Mouse (Mus musculus) embryonic facial prominence, embryonic 13.5 days (tissue): ENCODE data around the gene Smarcd3. TPM values are rescaled to one million over a fixed set of nuclear protein-coding genes. Genes with fewer than 3 reads are reported as not detected.
"Not testable (repeated sequence)": the region's sequence is repeated elsewhere in the genome, so short reads cannot be mapped to it uniquely, and the experiment has no call there.

Experiments
- ATAC-seq: fragments of 200-750 bp; cut with Nextera tagmentation; 2 replicates; pipeline ENCODE4 v1.8.0; 2017; ENCODE audit warnings: low read depth; ENCODE audit not compliant: insufficient number of reproducible peaks, insufficient read depth, low FRiP score, low TSS enrichment
- H3K27ac ChIP-seq: fragments of 300-500 bp; sonication (generic); 2 replicates; pipeline ENCODE4 v1.5.1; 2015; ENCODE audit warnings: moderate library complexity, mild to moderate bottlenecking, inconsistent platforms
- H3K27me3 ChIP-seq: fragments of 300-500 bp; sonication (generic); 2 replicates; pipeline ENCODE4 v1.6.1; 2015; ENCODE audit warnings: mild to moderate bottlenecking, inconsistent platforms
- H3K36me3 ChIP-seq: fragments of 300-500 bp; sonication (generic); 2 replicates; pipeline ENCODE4 v1.6.1; 2015; ENCODE audit warnings: mild to moderate bottlenecking, inconsistent platforms
- H3K4me1 ChIP-seq: fragments of 300-500 bp; sonication (generic); 2 replicates; pipeline ENCODE4 v1.6.1; 2015; ENCODE audit warnings: inconsistent platforms
- H3K4me2 ChIP-seq: fragments of 300-500 bp; sonication (generic); 2 replicates; pipeline ENCODE4 v1.6.1; 2015; ENCODE audit warnings: moderate library complexity, mild to moderate bottlenecking, inconsistent platforms
- H3K4me3 ChIP-seq: fragments of 300-500 bp; sonication (generic); 2 replicates; pipeline ENCODE4 v1.5.1; 2015; ENCODE audit warnings: mild to moderate bottlenecking, inconsistent platforms
- H3K9ac ChIP-seq: fragments of 300-500 bp; sonication (generic); 2 replicates; pipeline ENCODE4 v1.6.1; 2015; ENCODE audit warnings: mild to moderate bottlenecking, inconsistent platforms
- H3K9me3 ChIP-seq: fragments of 300-500 bp; sonication (generic); 2 replicates; pipeline ENCODE4 v1.6.1; 2016; ENCODE audit warnings: inconsistent platforms
- WGBS: fragments of 180-500 bp; shearing (Covaris S2); methylation state at CpG from one replicate; pipeline ENCODE4 v1.1.7; 2015; ENCODE audit warnings: mixed read lengths; 5-methylcytosine and 5-hydroxymethylcytosine counted together
- polyA plus RNA-seq: library from polyadenylated mRNA; unstranded; fragments of >200 nt; fragmentation: Nextera tagmentation; extraction: Ambion mirVana; gene quantifications from 2 replicates; pipeline ENCODE4 v1.2.1, GENCODE M21; 2015

Smarcd3 gene
- polyA plus RNA-seq, 1 experiment from 2014 or later = 43.5 TPM

DNA sequence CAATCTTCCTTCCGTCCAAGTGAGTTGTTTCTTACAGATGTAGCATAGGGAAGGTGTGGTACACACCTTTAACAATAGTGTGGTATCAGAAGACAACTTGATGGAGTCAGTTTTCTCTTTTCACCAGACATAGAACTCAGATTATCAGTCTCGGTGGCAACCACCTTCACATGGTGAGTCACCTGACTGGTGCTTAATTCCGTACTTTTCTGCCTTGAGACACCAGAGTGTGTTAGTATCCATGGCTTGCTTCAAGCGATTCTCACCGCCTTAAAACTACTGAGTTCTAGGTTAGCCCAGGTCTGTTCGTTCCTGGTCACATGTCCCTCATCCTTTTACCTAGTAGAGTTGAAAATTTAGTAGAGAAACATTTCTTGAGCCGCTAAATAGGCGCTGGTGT, 38.1 kb downstream of the Smarcd3 start:
- Histone ChIP-seq H3K36me3 (peaks cover 21% of the 10 kb centered on the region), H3K4me1 (peaks cover 27% of the 10 kb centered on the region), H3K9me3 (no peaks in the 10 kb centered on the region), H3K27me3 (no peaks in the 10 kb centered on the region), H3K4me3 (peak overlapping the region; percentile 87), H3K9ac (peak overlapping the region; percentile 87), H3K27ac (no peak overlapping the region; the same call in 1 of the 2 replicates), H3K4me2 (peak overlapping the region; percentile 92)
- ATAC-seq = no peak
- 8% methylated on average over 8 of the region's 8 CpGs for WGBS

DNA sequence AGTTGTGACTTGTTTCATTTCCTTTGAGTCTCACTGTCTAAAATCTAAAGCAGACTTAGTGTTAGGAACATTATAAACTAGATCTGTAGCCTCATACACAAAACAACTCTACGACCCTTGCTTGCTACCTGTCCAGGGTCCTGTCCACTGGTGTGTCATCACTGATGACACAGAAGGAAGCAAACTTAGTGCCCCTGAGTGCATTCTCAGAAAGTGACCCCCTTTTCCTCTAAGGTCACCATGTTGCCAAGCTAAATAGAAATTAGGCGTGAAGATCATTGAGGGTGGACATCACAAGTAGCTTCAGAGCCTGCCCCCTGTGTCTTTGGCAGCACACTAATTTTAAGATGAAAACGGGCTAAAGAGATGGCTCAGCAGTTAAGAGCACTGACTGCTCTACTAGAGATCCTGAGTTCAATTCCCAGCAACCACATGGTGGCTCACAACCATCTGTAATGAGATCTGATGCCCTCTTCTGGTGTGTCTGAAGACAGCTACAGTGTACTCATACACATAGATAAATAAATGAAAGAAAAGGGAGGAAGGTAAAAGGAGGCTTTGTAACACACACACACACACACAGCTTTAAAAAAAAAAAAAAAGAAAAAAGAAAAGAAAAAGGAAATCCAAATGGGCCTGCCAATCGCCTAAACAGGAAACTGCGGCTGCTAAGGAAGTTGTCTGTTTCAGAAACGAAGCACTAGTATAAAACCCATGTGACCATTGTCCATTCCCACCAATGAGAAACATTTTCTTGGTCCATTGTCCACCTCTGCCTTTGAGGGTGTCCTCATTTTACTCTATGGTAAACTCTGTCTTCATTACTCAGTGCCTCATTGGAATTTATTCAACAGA, 45.9 kb downstream of the Smarcd3 start:
- peaks cover 14% of the 10 kb centered on the region for H3K4me1 ChIP-seq
- no peaks in the 10 kb centered on the region for H3K9me3 ChIP-seq
- peak overlapping the region; percentile 82 for H3K4me3 ChIP-seq
- H3K27me3 ChIP-seq = no peaks in the 10 kb centered on the region
- peaks cover 20% of the 10 kb centered on the region for H3K36me3 ChIP-seq
- H3K9ac ChIP-seq = peak overlapping the region; percentile 72
- peak overlapping the region; percentile 78 for H3K27ac ChIP-seq
- H3K4me2 ChIP-seq = peak overlapping the region; percentile 61
- WGBS = 71% methylated on average over 6 of the region's 6 CpGs
- no peak for ATAC-seq

DNA sequence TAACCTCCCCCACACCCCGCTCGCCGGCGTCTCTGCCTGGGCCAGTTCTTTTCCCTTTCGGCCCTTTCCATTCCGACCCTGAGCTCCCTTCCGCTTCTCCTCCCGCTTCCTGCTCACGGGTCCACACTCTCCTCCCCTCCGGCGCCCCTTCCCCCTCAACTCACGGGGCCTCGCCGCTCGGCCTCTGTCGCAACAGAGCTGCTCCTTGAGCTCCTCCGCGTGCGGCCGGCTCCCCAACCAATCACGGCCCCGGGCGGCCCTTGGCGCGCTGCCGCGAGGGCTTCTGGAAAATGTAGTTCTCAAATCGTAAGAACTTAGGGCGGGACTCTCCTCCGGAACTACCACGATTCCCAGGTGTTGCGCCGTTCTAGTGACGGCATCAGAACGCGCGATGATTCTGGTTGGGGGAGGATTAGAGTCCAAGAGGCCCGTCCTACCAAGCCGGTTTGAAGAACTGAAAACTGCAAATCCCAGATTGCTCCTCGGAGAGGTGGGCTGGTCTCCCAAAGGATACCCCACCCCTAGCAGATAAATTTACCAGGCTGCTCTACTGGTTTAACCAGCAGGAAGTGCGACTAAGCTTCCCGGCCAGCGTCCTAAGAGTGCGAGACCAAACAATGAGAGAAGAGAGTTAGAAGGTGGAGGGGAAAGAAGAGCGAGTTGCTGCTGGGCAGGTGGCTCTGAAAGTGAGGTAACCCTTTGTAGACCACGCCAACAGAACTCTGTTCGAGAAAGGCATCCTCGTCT, 46.9 kb downstream of the Smarcd3 start, which contains the start of gene Abcf2:
Gene Abcf2 (minus strand): TSS at position 285 of the 747 bp plus-strand sequence.
- WGBS = under 1% methylated on average over 48 of the region's 48 CpGs
- Histone ChIP-seq H3K4me1 (peaks cover 14% of the 10 kb centered on the region), H3K9me3 (no peaks in the 10 kb centered on the region), H3K4me2 (peak within 1 kb of the TSS; percentile 81), H3K4me3 (peak within 1 kb of the TSS; percentile 82), H3K36me3 (peaks cover 30% of the 10 kb centered on the region), H3K27ac (peak within 1 kb of the TSS; percentile 78), H3K9ac (peak within 1 kb of the TSS; percentile 88), H3K27me3 (no peaks in the 10 kb centered on the region)
- ATAC-seq = peak; percentile 97

DNA sequence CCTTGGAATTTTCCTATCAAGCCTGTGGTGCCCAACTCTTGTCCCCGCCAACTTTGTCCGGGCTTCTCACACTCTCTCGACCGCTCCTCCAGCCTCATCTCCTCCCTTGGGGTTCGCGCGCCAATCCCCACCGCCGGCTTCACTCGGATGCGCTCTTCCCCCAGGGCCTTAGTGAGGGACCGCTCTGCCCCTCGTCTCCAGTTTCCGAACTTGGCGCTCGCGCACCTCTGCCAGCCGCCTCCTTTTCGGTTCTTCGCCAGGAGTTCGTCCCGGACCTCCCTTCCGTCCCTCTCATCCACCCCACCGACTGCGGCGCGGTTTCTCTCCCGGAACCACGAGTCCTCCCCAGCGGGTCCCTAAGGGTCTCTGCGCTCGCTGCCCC, 47.4 kb downstream of the Smarcd3 start:
- H3K4me3 ChIP-seq = peak overlapping the region; percentile 82
- H3K36me3 ChIP-seq = peaks cover 35% of the 10 kb centered on the region
- peak overlapping the region; percentile 69 for H3K27ac ChIP-seq
- peak overlapping the region; percentile 88 for H3K9ac ChIP-seq
- WGBS = under 1% methylated on average over 32 of the region's 32 CpGs
- H3K4me1 ChIP-seq = peaks cover 14% of the 10 kb centered on the region
- H3K4me2 ChIP-seq = peak overlapping the region; percentile 81
- H3K27me3 ChIP-seq = no peaks in the 10 kb centered on the region
- no peaks in the 10 kb centered on the region for H3K9me3 ChIP-seq
- ATAC-seq = peak; percentile 6; the same call in 1 of the 2 replicates

DNA sequence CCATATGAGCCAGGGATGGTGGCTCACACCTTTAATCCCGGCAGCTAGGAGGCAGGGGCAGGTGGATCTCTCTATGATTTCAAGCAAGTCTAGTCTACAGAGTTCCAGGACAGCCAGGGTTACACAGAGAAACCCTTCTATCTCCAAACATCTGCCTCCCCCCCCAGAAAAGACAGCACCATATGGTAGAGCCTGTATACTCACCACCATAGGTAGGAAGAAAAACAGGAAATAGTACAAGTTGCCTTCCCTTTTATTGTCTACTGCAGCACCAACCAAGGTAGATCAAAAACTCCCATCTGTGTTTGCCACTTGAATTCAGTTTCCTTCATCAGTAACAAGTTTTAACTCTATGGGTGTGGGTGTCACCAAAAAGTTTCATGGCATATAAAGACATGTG, 48.3 kb downstream of the Smarcd3 start:
- peak overlapping the region; percentile 82 for H3K4me3 ChIP-seq
- H3K4me1 ChIP-seq = peaks cover 14% of the 10 kb centered on the region
- peak overlapping the region; percentile 81 for H3K4me2 ChIP-seq
- ATAC-seq = no peak
- WGBS = 90% methylated on average over 1 of the region's 1 CpGs
- no peaks in the 10 kb centered on the region for H3K9me3 ChIP-seq
- H3K27me3 ChIP-seq = no peaks in the 10 kb centered on the region
- H3K27ac ChIP-seq = no peak overlapping the region
- H3K36me3 ChIP-seq = peaks cover 44% of the 10 kb centered on the region
- H3K9ac ChIP-seq = peak overlapping the region; percentile 88; the same call in 1 of the 2 replicates

DNA sequence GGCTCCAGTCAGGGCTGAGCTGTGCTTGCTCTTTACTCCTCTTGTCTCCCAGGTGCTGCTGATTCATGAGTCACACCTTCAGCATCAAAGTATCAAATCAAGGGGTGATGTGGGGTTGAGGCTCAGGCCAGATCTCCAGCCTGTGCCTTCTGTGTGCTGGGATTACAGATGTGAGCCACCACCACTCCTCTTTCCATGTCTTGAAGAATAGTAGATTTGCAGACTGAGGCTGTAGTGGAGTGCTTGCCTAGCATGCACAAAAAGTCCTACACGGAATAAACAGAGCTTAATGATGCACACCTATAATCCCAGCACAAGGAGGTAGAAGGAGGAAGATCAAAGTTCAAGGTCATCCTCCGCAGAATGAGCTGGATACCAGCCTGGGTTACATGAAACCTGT, 67.5 kb downstream of the Smarcd3 start, which contains the start of gene 4931409K22Rik:
Gene 4931409K22Rik (minus strand): TSS at position 101 of the 400 bp plus-strand sequence.
- Histone ChIP-seq H3K4me1 (peaks cover 16% of the 10 kb centered on the region), H3K4me3 (no peak within 1 kb of the TSS), H3K9ac (no peak within 1 kb of the TSS), H3K27ac (no peak within 1 kb of the TSS), H3K27me3 (peaks cover 12% of the 10 kb centered on the region), H3K36me3 (no peaks in the 10 kb centered on the region), H3K4me2 (no peak within 1 kb of the TSS), H3K9me3 (no peaks in the 10 kb centered on the region)
- 71% methylated on average over 2 of the region's 2 CpGs for WGBS
- ATAC-seq = no peak

DNA sequence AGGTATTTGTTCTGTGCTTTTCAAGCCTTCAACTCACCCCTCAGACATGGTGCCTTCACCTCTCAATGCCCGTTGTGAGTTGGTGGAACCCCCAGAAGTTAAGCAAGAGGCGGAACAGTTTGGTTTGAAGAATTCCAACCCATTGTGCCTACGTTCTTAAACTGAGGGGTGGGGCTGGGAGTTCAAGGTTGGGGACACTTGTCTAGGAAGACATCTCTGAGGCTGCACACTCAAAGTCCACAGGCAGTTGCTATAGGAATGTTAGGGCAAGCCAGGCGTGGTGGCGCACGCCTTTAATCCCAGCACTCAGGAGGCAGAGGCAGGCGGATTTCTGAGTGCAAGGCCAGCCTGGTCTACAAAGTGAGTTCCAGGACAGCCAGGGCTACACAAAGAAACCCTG, 68.9 kb downstream of the Smarcd3 start:
- H3K27ac ChIP-seq, ATAC-seq, H3K9me3 ChIP-seq, H3K36me3 ChIP-seq, H3K4me2 ChIP-seq, H3K9ac ChIP-seq, H3K4me3 ChIP-seq: not testable (repeated sequence)
- WGBS = 91% methylated on average over 7 of the region's 7 CpGs
- H3K27me3 ChIP-seq = peaks cover 18% of the 10 kb centered on the region
- peaks cover 29% of the 10 kb centered on the region for H3K4me1 ChIP-seq

DNA sequence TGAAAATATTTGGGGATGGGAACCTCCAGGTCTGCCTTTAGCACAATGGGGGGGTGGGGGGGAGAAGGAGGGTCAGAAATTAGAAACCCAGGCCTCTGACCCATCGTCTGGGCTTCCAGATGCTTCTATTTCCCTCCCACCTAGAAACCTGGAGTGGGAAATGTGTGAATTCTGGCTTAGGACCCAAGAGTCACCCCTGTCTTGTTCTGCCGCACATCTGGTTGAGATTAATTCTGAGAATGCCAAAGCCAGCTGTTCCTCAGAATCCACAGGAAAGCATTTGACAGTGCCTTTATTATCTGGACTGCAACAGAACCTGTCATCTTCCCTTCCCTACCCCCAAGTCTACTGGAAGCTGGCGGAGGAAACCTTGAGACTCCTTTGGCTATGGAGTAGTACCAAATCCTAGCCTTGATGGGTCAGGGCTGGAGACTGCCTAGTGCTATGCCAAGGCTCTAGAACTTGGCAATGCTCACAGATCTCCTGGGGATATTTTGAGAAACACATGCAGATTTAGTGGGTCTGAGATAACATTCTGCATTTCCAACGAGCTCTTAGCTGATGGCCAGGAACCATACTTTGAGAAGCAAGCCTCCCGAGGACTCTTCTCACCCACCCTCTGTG, 70.5 kb downstream of the Smarcd3 start:
- H3K27me3 ChIP-seq = peaks cover 30% of the 10 kb centered on the region
- no peak overlapping the region for H3K4me3 ChIP-seq
- no peak overlapping the region for H3K4me2 ChIP-seq
- H3K9me3 ChIP-seq = no peaks in the 10 kb centered on the region
- ATAC-seq = no peak
- no peak overlapping the region for H3K27ac ChIP-seq
- WGBS = 35% methylated on average over 5 of the region's 5 CpGs
- H3K9ac ChIP-seq = no peak overlapping the region
- H3K4me1 ChIP-seq = peaks cover 29% of the 10 kb centered on the region
- no peaks in the 10 kb centered on the region for H3K36me3 ChIP-seq

DNA sequence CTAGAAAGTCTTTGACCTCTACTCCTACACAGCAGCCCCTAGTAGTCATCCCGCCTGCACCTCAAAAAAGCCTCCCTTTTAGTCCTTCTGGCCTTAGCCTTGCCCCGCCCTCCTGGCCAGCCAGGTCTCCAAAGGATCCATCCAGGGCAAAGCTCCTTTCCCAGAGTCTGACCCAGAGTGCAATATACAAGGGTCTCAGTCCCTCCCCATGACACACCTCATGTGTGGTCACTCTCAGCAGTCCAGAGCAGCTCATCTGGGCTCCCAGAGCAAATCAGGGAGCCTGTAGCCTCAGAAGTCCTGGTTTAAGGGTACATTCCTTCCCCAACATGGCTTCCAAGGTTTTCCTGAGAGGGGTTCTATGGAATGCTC, 72.9 kb downstream of the Smarcd3 start:
- H3K4me1 ChIP-seq = peaks cover 29% of the 10 kb centered on the region
- peak overlapping the region; percentile 27; the same call in 1 of the 2 replicates for H3K9ac ChIP-seq
- peak overlapping the region; percentile 53 for H3K4me2 ChIP-seq
- 54% methylated on average over 2 of the region's 2 CpGs for WGBS
- no peak overlapping the region for H3K4me3 ChIP-seq
- no peak for ATAC-seq
- H3K27me3 ChIP-seq = peaks cover 33% of the 10 kb centered on the region
- H3K27ac ChIP-seq = no peak overlapping the region
- H3K9me3 ChIP-seq = no peaks in the 10 kb centered on the region
- no peaks in the 10 kb centered on the region for H3K36me3 ChIP-seq

DNA sequence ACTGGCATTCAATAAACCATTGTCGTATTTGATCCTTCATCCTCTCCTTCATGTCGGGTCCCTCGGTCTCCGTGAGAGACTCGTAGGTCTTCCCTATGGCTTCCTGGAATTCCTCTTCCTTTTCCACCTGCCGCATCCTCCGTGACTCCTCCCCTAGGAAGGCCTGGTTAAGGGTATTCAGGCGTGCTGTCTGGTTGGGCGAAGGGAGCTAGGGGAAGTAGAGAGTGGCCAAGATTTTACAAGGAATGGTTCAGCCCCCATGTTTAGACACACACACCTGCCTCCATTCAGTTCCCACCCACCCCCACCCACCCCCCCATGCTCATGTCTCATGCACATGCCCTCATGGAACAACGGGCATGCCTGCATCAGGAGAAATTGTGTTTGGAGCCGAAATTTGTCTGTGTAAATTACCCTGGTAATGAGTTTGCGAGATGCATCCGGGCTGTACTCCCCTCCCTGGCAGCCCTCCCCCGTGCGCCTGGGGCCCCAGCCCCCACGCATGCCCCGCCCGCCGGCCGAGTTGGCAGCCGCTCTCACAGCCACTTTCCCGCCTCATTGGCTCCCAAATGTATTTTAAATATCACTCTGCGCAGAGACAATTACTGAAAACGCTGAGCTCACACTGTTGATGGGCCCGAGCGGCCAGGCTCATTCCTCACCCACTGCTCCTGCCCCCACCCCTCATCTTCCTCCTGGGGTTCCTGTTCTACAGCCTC, 73.5 kb downstream of the Smarcd3 start:
- no peaks in the 10 kb centered on the region for H3K36me3 ChIP-seq
- H3K4me1 ChIP-seq = peaks cover 29% of the 10 kb centered on the region
- peaks cover 33% of the 10 kb centered on the region for H3K27me3 ChIP-seq
- peak overlapping the region; percentile 53 for H3K4me2 ChIP-seq
- no peak overlapping the region for H3K4me3 ChIP-seq
- H3K9me3 ChIP-seq = no peaks in the 10 kb centered on the region
- H3K9ac ChIP-seq = peak overlapping the region; percentile 27; the same call in 1 of the 2 replicates
- H3K27ac ChIP-seq = no peak overlapping the region
- WGBS = 24% methylated on average over 26 of the region's 26 CpGs
- peak; percentile 28; the same call in 1 of the 2 replicates for ATAC-seq

DNA sequence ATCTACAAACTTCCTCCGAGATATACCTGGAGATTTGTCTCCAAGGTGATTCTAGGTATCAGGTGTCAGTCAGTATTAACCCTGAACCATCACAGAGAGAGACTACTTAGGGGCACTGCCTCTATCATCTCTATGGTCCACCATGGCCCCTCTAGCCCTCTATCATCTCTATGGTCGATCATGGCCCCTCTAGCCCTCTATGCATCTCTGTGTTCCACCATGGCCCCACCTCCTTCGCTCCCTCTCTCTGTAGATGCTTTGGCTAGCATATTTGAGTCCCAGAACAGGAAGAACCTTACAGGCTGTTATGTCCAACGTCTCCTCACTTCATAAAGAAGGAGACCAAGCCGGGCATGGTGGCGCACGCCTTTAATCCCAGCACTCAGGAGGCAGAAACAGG, 81.6 kb downstream of the Smarcd3 start:
- 78% methylated on average over 7 of the region's 7 CpGs for WGBS
- Histone ChIP-seq H3K9ac (no peak overlapping the region), H3K4me1 (peaks cover 16% of the 10 kb centered on the region), H3K27me3 (no peaks in the 10 kb centered on the region), H3K36me3 (no peaks in the 10 kb centered on the region), H3K27ac (no peak overlapping the region), H3K4me3 (no peak overlapping the region), H3K9me3 (no peaks in the 10 kb centered on the region), H3K4me2 (no peak overlapping the region)
- no peak for ATAC-seq
